Mouse (Mus musculus): ENCODE measurements around the gene Pabpc4. TPM values are rescaled to one million over a fixed set of nuclear protein-coding genes. Genes with fewer than 3 reads are reported as not detected.

Pabpc4 gene
- 38.0 and 47.1 TPM in 2 replicates for polyA plus RNA-seq (2014; fragmentation: Nextera tagmentation; extraction: Ambion mirVana)

- WGBS = 82% methylated on average over 5 of the region's 5 CpGs
- Histone ChIP-seq H3K9ac (ENCODE audit: low read depth, low read length) (no peak within 1 kb of the TSS), H3K27me3 (ENCODE audit: control insufficient read depth, insufficient read depth, low read length) (no peaks in the 10 kb centered on the region), H3K27ac (ENCODE audit: low read depth, low read length) (no peak within 1 kb of the TSS), H3K4me3 (ENCODE audit: low read depth, low read length) (no peak within 1 kb of the TSS), H3K4me2 (replicated peaks; ENCODE audit: low read depth, low read length) (no peak within 1 kb of the TSS), H3K9me3 (ENCODE audit: control insufficient read depth, low read length) (no peaks in the 10 kb centered on the region), H3K4me1 (replicated peaks; ENCODE audit: control insufficient read depth, insufficient read depth, low read length) (0 out of 2 replicates have a peak, but pooled peaks cover 2% of the 10 kb centered on the region), H3K36me3 (ENCODE audit: control insufficient read depth, insufficient read depth, low read length) (no peaks in the 10 kb centered on the region)
- no peak for DNase-seq (ENCODE audit: low spot score)
- ATAC-seq (ENCODE audit: low FRiP score) = no peak
Observed at GRCm38 (mm10) chr4:123261721-123262401, at the start of gene Pabpc4. Gene Pabpc4, plus strand, starts transcription at chr4:123262351.

GRCm38 (mm10) chr4:123213975-123214374, 48.2 kb upstream of the Pabpc4 start:
- H3K4me1 ChIP-seq (replicated peaks; ENCODE audit: control insufficient read depth, insufficient read depth, low read length) = 0 out of 2 replicates have a peak, but pooled peaks cover 2% of the 10 kb centered on the region
- no peaks in the 10 kb centered on the region for H3K27me3 ChIP-seq (ENCODE audit: control insufficient read depth, insufficient read depth, low read length)
- H3K9ac ChIP-seq (ENCODE audit: low read depth, low read length) = no peak overlapping the region
- no peak for ATAC-seq (ENCODE audit: low FRiP score)
- H3K9me3 ChIP-seq (ENCODE audit: control insufficient read depth, low read length) = no peaks in the 10 kb centered on the region
- 95% methylated on average over 9 of the region's 9 CpGs for WGBS
- H3K4me3 ChIP-seq (ENCODE audit: low read depth, low read length) = no peak overlapping the region
- H3K4me2 ChIP-seq (replicated peaks; ENCODE audit: low read depth, low read length) = no peak overlapping the region
- no peak for DNase-seq (ENCODE audit: low spot score)
- H3K36me3 ChIP-seq (ENCODE audit: control insufficient read depth, insufficient read depth, low read length) = no peaks in the 10 kb centered on the region
- no peak overlapping the region for H3K27ac ChIP-seq (ENCODE audit: low read depth, low read length)

DNA sequence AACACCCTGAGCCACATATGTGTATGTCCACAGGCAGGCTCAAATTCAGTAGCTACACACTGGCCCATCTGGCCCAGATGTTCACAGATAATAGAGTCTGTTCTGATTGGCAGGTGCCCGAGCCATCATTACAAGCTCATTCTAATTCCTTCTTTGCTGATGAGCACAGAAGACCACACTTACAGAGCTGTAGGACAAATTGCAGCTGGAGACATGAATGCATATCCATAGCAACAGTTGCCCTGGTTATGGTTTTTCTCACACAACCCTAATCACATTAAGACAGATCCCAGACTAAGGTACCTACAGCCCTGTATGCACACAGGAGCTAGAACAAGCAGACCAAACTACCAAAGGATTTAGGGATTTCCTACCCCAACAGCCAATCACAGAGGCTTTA, 46.8 kb upstream of the Pabpc4 start:
- H3K9me3 ChIP-seq (ENCODE audit: control insufficient read depth, low read length) = no peaks in the 10 kb centered on the region
- no peak overlapping the region for H3K27ac ChIP-seq (ENCODE audit: low read depth, low read length)
- ATAC-seq (ENCODE audit: low FRiP score) = no peak
- no peak for DNase-seq (ENCODE audit: low spot score)
- no peaks in the 10 kb centered on the region for H3K36me3 ChIP-seq (ENCODE audit: control insufficient read depth, insufficient read depth, low read length)
- no peak overlapping the region for H3K9ac ChIP-seq (ENCODE audit: low read depth, low read length)
- 83% methylated on average over 1 of the region's 1 CpGs for WGBS
- no peak overlapping the region for H3K4me2 ChIP-seq (replicated peaks; ENCODE audit: low read depth, low read length)
- no peak overlapping the region for H3K4me3 ChIP-seq (ENCODE audit: low read depth, low read length)
- no peaks in the 10 kb centered on the region for H3K27me3 ChIP-seq (ENCODE audit: control insufficient read depth, insufficient read depth, low read length)
- 0 out of 2 replicates have a peak, but pooled peaks cover 2% of the 10 kb centered on the region for H3K4me1 ChIP-seq (replicated peaks; ENCODE audit: control insufficient read depth, insufficient read depth, low read length)

GRCm38 (mm10) chr4:123216782-123217181, 45.4 kb upstream of the Pabpc4 start:
- no peak overlapping the region for H3K4me3 ChIP-seq (ENCODE audit: low read depth, low read length)
- 29% methylated on average over 1 of the region's 1 CpGs for WGBS
- H3K27me3 ChIP-seq (ENCODE audit: control insufficient read depth, insufficient read depth, low read length) = no peaks in the 10 kb centered on the region
- H3K4me2 ChIP-seq (replicated peaks; ENCODE audit: low read depth, low read length) = no peak overlapping the region
- no peaks in the 10 kb centered on the region for H3K9me3 ChIP-seq (ENCODE audit: control insufficient read depth, low read length)
- DNase-seq (ENCODE audit: low spot score) = peak; percentile 67
- H3K9ac ChIP-seq (ENCODE audit: low read depth, low read length) = no peak overlapping the region
- H3K27ac ChIP-seq (ENCODE audit: low read depth, low read length) = no peak overlapping the region
- no peak for ATAC-seq (ENCODE audit: low FRiP score)
- no peaks in the 10 kb centered on the region for H3K36me3 ChIP-seq (ENCODE audit: control insufficient read depth, insufficient read depth, low read length)
- 0 out of 2 replicates have a peak, but pooled peaks cover 2% of the 10 kb centered on the region for H3K4me1 ChIP-seq (replicated peaks; ENCODE audit: control insufficient read depth, insufficient read depth, low read length)

- no peak overlapping the region for H3K4me3 ChIP-seq (ENCODE audit: low read depth, low read length)
- no peaks in the 10 kb centered on the region for H3K27me3 ChIP-seq (ENCODE audit: control insufficient read depth, insufficient read depth, low read length)
- 0 out of 2 replicates have a peak, but pooled peaks cover 2% of the 10 kb centered on the region for H3K4me1 ChIP-seq (replicated peaks; ENCODE audit: control insufficient read depth, insufficient read depth, low read length)
- no peak overlapping the region for H3K4me2 ChIP-seq (replicated peaks; ENCODE audit: low read depth, low read length)
- 75% methylated on average over 15 of the region's 15 CpGs for WGBS
- DNase-seq (ENCODE audit: low spot score) = peak; percentile 85
- H3K36me3 ChIP-seq (ENCODE audit: control insufficient read depth, insufficient read depth, low read length) = no peaks in the 10 kb centered on the region
- H3K27ac ChIP-seq (ENCODE audit: low read depth, low read length) = no peak overlapping the region
- peak; percentile 72 for ATAC-seq (ENCODE audit: low FRiP score)
- no peak overlapping the region for H3K9ac ChIP-seq (ENCODE audit: low read depth, low read length)
- no peaks in the 10 kb centered on the region for H3K9me3 ChIP-seq (ENCODE audit: control insufficient read depth, low read length)
Observed at GRCm38 (mm10) chr4:123219720-123220357, 42.3 kb upstream of the Pabpc4 start.

GRCm38 (mm10) chr4:123220637-123221036, 41.5 kb upstream of the Pabpc4 start:
- no peak overlapping the region for H3K9ac ChIP-seq (ENCODE audit: low read depth, low read length)
- no peaks in the 10 kb centered on the region for H3K9me3 ChIP-seq (ENCODE audit: control insufficient read depth, low read length)
- H3K36me3 ChIP-seq (ENCODE audit: control insufficient read depth, insufficient read depth, low read length) = no peaks in the 10 kb centered on the region
- ATAC-seq (ENCODE audit: low FRiP score) (no peak), DNase-seq (ENCODE audit: low spot score) (no peak)
- no peaks in the 10 kb centered on the region for H3K4me1 ChIP-seq (replicated peaks; ENCODE audit: control insufficient read depth, insufficient read depth, low read length)
- H3K4me3 ChIP-seq (ENCODE audit: low read depth, low read length) = no peak overlapping the region
- no peak overlapping the region for H3K4me2 ChIP-seq (replicated peaks; ENCODE audit: low read depth, low read length)
- 75% methylated on average over 4 of the region's 4 CpGs for WGBS
- no peak overlapping the region for H3K27ac ChIP-seq (ENCODE audit: low read depth, low read length)
- no peaks in the 10 kb centered on the region for H3K27me3 ChIP-seq (ENCODE audit: control insufficient read depth, insufficient read depth, low read length)

DNA sequence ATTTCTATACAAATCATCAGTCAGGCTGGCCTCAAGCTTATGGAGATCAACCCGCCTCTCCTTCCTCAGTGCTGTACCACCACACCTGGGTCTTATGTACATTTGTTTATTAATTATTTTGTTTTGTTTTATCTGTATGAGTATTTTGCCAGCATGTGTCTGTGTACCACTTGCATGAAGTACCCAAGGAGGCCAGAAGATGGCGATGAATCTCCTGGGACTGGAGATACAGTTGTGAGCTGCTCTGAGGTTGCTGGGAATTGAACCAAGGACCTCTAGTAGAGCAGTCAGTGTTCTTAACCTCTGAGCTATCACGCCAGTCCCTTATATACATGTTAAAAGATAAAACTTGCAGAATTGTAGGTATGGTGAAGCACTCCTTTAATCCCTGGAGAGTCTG, 38.8 kb upstream of the Pabpc4 start:
- ATAC-seq (ENCODE audit: low FRiP score) = no peak
- H3K27me3 ChIP-seq (ENCODE audit: control insufficient read depth, insufficient read depth, low read length) = no peaks in the 10 kb centered on the region
- H3K9ac ChIP-seq (ENCODE audit: low read depth, low read length) = no peak overlapping the region
- H3K36me3 ChIP-seq (ENCODE audit: control insufficient read depth, insufficient read depth, low read length) = no peaks in the 10 kb centered on the region
- H3K4me2 ChIP-seq (replicated peaks; ENCODE audit: low read depth, low read length) = no peak overlapping the region
- WGBS = 46% methylated on average over 3 of the region's 3 CpGs
- no peak overlapping the region for H3K4me3 ChIP-seq (ENCODE audit: low read depth, low read length)
- no peak for DNase-seq (ENCODE audit: low spot score)
- no peaks in the 10 kb centered on the region for H3K9me3 ChIP-seq (ENCODE audit: control insufficient read depth, low read length)
- H3K4me1 ChIP-seq (replicated peaks; ENCODE audit: control insufficient read depth, insufficient read depth, low read length) = peaks cover 3% of the 10 kb centered on the region; the same call in 1 of the 2 replicates
- H3K27ac ChIP-seq (ENCODE audit: low read depth, low read length) = no peak overlapping the region

DNA sequence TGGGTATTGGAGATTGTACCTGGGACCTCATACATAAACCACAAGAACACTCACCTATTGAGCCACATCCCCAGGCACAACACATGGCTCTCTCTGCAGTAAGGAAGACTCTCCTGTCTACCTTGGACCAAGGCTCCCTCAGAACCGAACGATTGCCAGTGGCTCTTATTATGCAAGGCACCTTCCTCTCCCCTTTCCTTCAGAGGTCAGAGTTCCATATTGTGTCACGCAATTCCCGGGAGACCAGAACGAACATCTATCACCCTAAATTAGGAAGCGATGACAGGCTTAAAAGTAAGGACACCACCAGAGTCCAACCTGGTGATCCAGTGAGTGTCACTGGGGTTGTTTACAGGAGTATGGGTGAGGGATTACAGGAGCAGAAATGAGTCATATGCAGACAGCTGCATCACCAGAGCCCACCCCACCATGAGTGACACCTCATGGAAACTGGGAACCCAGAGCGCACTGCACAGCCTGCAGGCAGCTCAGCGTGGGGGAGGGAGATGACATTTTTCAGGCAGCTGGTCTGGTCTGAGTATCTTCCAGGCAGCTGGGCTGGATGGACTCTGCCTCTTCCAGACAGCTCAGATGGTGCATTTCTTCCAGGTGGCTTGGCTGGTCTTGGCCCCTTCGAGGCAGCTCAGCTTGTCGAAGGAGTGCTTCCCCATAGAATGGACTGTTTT, 36.3 kb upstream of the Pabpc4 start:
- Histone ChIP-seq H3K27ac (ENCODE audit: low read depth, low read length) (no peak overlapping the region), H3K4me2 (replicated peaks; ENCODE audit: low read depth, low read length) (no peak overlapping the region), H3K9ac (ENCODE audit: low read depth, low read length) (no peak overlapping the region), H3K36me3 (ENCODE audit: control insufficient read depth, insufficient read depth, low read length) (no peaks in the 10 kb centered on the region), H3K27me3 (ENCODE audit: control insufficient read depth, insufficient read depth, low read length) (no peaks in the 10 kb centered on the region), H3K9me3 (ENCODE audit: control insufficient read depth, low read length) (no peaks in the 10 kb centered on the region), H3K4me3 (ENCODE audit: low read depth, low read length) (no peak overlapping the region), H3K4me1 (replicated peaks; ENCODE audit: control insufficient read depth, insufficient read depth, low read length) (peaks cover 3% of the 10 kb centered on the region; the same call in 1 of the 2 replicates)
- 63% methylated on average over 10 of the region's 10 CpGs for WGBS
- ATAC-seq (ENCODE audit: low FRiP score) (no peak), DNase-seq (ENCODE audit: low spot score) (no peak)
